Mouse (Mus musculus): Measurements from ENCODE around the gene Ftsj3. TPM values are rescaled to one million over a fixed set of nuclear protein-coding genes. Genes with fewer than 3 reads are reported as not detected.
"Not testable (repeated sequence)": the region's sequence is repeated elsewhere in the genome, so short reads cannot be mapped to it uniquely, and the experiment has no call there.

Gene Ftsj3
- total RNA-seq, 2 experiments from 2014 or later, result 34.6 to 35.1 TPM

GRCm38 (mm10) chr11:106269060-106269431 is 13.2 kb upstream of the Ftsj3 start:
- intact Hi-C loops (cut with DNase I), result loop anchor here (10.0 kb wide), 1 partner anchor 126 kb away; no protein-coding TSS in a partner anchor
- DNase-seq, result peak; percentile 49

GRCm38 (mm10) chr11:106268326-106269059 is 12.6 kb upstream of the Ftsj3 start:
- intact Hi-C loops (cut with DNase I), result loop anchor here (10.0 kb wide), 1 partner anchor 126 kb away; no protein-coding TSS in a partner anchor
- DNase-seq, result peak; percentile 76

DNA sequence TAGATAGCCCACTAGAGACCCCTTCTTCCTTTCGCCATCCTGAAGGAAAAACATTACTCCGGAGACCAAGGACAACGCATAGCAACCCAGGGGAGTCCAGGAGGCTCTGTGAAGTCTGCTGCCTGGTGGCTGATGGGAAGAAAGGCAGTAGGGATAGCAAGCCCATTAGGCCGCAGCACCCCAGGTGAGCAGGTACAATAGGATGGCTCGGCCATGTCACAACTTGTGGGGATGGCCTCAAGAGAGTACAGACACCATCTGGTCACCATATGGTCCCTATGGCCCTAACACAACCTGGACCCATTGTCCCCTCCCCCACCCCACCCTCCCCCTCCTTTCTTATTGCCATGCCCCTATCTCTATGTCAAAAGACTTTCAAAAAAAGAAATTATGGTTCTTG is 12.0 kb upstream of the Ftsj3 start:
- DNase-seq, result peak; percentile 33

GRCm38 (mm10) chr11:106267311-106267852 is 11.5 kb upstream of the Ftsj3 start:
- DNase-seq, result peak; percentile 79
- intact Hi-C loops (cut with DNase I), result loop anchor here (10.0 kb wide), 1 partner anchor 127 kb away; no protein-coding TSS in a partner anchor

More for the DNA sequence above, 12.0 kb upstream of the Ftsj3 start:
- intact Hi-C loops (cut with DNase I), result loop anchor here (10.0 kb wide), 1 partner anchor 127 kb away; no protein-coding TSS in a partner anchor

- intact Hi-C loops (cut with DNase I), result loop anchor here (10.0 kb wide), 1 partner anchor 128 kb away; no protein-coding TSS in a partner anchor
- DNase-seq, result no peak
Observed at GRCm38 (mm10) chr11:106266431-106266830, 10.6 kb upstream of the Ftsj3 start.

- intact Hi-C loops (cut with DNase I), result loop anchor here (10.0 kb wide), 1 partner anchor 129 kb away; no protein-coding TSS in a partner anchor
- DNase-seq, result no peak
Observed at GRCm38 (mm10) chr11:106265570-106265969, 9.7 kb upstream of the Ftsj3 start.

DNA sequence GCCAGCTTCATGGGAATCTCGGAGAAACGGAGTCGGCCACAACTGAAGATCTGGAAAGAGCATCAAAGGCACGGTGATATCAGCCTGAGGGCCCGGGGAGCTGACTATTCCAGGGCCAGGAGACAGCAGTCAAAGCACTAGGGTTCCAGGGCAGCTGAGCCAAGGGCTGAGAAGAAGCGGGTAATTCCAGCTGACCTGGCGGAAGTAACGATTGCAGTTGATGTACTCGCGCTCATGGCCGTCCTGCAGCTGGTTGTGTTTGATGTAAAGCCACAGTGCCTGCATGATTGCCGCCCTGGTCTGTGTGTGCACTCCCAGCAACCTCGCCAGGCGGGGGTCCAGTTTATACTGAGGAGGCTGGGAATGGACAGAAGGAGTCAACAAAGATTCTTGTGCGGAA is 9.1 kb upstream of the Ftsj3 start:
- intact Hi-C loops (cut with DNase I), result loop anchor here (10.0 kb wide), 1 partner anchor 130 kb away; no protein-coding TSS in a partner anchor
- DNase-seq, result no peak

GRCm38 (mm10) chr11:106263963-106264362 is 8.1 kb upstream of the Ftsj3 start:
- intact Hi-C loops (cut with DNase I), result loop anchor here (10.0 kb wide), 1 partner anchor 131 kb away; no protein-coding TSS in a partner anchor
- no peak for DNase-seq

DNA sequence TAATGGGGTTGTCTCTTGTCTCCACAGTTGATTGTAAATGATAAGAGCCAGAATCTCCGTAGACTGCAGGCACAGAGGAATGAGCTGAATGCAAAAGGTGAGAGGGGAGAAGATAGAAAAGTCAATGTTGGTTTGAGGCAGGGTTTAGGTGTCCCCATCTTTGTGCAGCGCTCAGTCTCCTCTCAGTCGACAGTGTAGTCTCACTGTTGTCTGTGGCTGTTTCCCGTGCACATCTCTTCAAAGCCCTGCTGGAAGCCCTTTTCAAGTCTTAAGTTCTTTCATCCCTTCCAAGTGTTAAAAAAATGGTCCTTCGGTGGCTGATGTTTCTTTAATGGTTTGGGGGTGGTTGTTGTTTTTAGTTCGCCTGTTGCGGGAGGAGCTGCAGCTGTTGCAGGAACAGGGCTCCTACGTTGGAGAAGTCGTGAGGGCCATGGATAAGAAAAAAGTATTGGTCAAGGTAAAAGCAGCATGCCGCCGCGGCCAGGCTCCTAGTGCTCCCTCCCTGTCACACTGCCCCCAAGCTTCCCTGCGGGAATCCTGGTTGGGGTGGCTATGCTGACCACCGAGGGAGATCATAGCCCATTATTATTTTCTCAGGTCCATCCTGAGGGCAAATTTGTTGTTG is 5.1 kb upstream of the Ftsj3 start:
- no peak for DNase-seq
- intact Hi-C loops (cut with DNase I), result loop anchor here (10.0 kb wide), 1 partner anchor 134 kb away; no protein-coding TSS in a partner anchor

DNA sequence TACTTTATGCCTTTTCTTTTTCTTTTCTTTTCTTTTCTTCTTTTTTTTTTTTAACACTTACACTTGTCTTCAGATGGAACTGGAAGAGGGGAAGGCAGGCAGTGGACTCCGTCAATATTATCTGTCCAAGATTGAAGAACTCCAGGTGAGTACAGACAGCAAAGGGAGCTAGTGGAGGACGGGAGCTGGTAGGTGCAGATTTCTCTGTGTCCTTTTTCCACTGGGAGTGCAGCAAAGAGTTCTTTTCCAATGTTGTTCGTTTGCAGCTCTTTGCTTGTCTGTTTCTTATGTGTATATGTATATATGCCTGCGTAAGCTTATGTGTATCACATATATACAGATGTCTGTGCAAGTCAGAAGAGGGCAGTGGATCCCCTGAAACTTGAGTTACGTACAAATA is 896 bp upstream of the Ftsj3 start:
- DNase-seq, result peak; percentile 27

DNA sequence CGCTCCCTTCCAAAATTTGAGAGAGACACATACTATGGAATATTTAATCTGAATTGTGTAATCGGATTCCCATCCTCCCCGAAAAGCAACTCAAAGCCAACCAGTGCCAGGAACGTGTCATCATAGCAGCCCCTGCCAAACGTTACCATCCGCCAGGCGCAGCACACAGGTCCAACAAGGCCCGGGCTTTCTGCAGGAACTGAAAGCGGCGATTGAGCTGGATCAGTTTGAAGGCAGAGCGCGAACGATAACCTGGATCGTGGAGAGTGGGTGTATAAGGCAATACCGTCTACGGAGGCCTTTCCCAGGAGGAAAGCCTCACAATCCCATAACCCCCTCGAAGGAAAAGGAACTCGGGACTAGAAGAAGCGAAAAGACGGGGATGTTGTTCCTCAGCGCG is 705 bp downstream of the Ftsj3 start:
- peak; percentile 22 for DNase-seq
- intact Hi-C loops (cut with DNase I), result loop anchor here (5.0 kb wide), 1 partner anchor 72 kb away; no protein-coding TSS in a partner anchor

More for the DNA sequence above, 896 bp upstream of the Ftsj3 start:
- intact Hi-C loops (cut with DNase I), result loop anchor here (5.0 kb wide), 1 partner anchor 71 kb away; no protein-coding TSS in a partner anchor

DNA sequence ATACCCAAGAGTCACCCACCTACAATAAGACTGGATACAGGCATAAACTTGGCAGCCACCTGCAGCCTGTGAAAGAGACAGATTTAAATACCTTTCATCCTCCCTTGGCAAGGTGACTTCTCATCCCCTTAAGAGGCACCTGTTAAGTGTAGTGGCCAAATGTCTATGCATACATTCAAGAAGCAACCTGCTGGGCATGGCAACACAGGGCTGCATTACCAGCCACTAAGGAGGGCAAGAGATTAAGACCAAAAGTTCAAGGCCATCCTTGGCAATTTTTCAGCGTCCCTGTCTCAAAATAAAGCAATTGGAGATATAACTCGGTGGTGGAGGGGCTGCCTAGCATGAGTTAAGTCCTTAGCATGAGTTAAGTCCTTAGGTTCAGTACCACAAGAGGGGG is 1.1 kb downstream of the Ftsj3 start:
- no peak for DNase-seq
- intact Hi-C loops (cut with DNase I), result loop anchor here (5.0 kb wide), 1 partner anchor 73 kb away; no protein-coding TSS in a partner anchor

DNA sequence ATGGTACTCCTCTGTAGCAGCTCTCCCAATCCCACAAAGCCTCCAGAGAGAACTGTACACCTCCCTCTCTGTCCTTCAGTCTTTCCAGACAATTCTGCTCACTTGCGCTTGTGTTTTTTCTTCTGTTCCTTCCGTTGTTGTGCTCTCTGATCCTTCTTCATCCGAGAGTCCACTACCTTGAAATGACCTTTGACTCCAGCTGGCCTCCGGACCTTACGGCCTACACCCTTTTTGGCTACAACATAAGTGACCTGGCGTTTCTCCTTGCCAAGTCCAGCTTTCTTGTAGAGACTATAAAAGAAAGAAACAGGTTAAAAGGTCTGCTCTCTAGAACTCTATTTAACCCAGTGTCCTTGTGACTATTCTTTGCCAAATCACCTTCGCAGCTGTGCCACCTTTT is 6.6 kb downstream of the Ftsj3 start:
- DNase-seq, result no peak
- intact Hi-C loops (cut with DNase I), result no loop called here

GRCm38 (mm10) chr11:106246834-106247233 is 9.0 kb downstream of the Ftsj3 start:
- no peak for DNase-seq
- intact Hi-C loops (cut with DNase I), result no loop called here

GRCm38 (mm10) chr11:106233978-106234377 is 21.9 kb downstream of the Ftsj3 start:
- DNase-seq; intact Hi-C loops (cut with DNase I): not testable (repeated sequence)

GRCm38 (mm10) chr11:106220603-106221002 is 35.3 kb downstream of the Ftsj3 start:
- intact Hi-C loops (cut with DNase I), result no loop called here
- no peak for DNase-seq

- peak; percentile 94 for DNase-seq
Observed at GRCm38 (mm10) chr11:106216730-106217490, 39.0 kb downstream of the Ftsj3 start, which contains the start of gene Ddx42. TSS of gene Ddx42 (plus strand) at chr11:106216926.

GRCm38 (mm10) chr11:106215927-106216729 is 39.8 kb downstream of the Ftsj3 start, which contains the start of gene Ccdc47:
TSS of gene Ccdc47 (minus strand) at chr11:106216344.
- intact Hi-C loops (cut with DNase I), result no loop called here
- peak; percentile 98 for DNase-seq

More at GRCm38 (mm10) chr11:106216730-106217490, 39.0 kb downstream of the Ftsj3 start, which contains the start of gene Ddx42:
- intact Hi-C loops (cut with DNase I), result no loop called here

- no peak for DNase-seq
- intact Hi-C loops (cut with DNase I), result no loop called here
Observed at GRCm38 (mm10) chr11:106215450-106215859, 40.4 kb downstream of the Ftsj3 start.

Data from left cerebral cortex, postnatal 4 days (tissue).